Mouse (Mus musculus) G1E-ER4 (cell line): ENCODE measurements around the gene Gpr37l1. TPM values are rescaled to one million over a fixed set of nuclear protein-coding genes. Genes with fewer than 3 reads are reported as not detected.

Source experiments
- GATA1 ChIP-seq: IDR thresholded peaks from one replicate; pipeline ENCODE4 v1.8.0; 2012; ENCODE audit warnings: low read length, inconsistent platforms
- polyA plus RNA-seq: library from polyadenylated mRNA; stranded (reverse); fragments of >175 nt; gene quantifications from 2 replicates; pipeline ENCODE4 v1.2.3, GENCODE M21; 2012

The Gpr37l1 gene
- polyA plus RNA-seq, 1 experiment: not detected

DNA sequence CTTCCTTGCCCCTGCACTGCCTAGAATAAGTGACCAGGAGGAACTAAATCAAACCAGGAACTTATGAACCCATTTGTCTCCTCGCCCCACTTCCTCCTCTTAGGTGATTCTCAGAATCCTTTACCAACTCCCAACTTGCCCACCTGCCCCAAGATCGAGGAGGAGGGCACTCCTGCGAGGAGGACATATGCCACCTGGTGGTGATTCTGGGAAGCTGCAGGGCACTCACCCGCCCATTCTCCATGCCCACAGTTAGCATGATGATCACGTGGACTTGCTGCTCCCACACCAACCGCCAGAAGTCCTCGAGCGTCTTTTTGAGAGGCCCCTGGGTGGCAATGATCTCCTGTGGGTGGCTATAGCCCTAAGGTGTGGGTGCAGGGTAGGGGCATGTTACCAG, 54.8 kb downstream of the Gpr37l1 start:
- TF ChIP-seq GATA1: no peak

Other genes with a start within 250 kb of the Gpr37l1 start
- gene Ppp1r12b, start 211.7 kb downstream of the Gpr37l1 start, polyA plus RNA-seq: 2.3 and 2.7 TPM in 2 replicates
- 12.0 and 18.9 TPM in 2 replicates for gene Ube2t, start 205.1 kb downstream of the Gpr37l1 start, polyA plus RNA-seq
- 0.16 and 0.17 TPM in 2 replicates for gene Lgr6, start 62.4 kb downstream of the Gpr37l1 start, polyA plus RNA-seq
- 323 and 358 TPM in 2 replicates for gene Ptpn7, start 35.0 kb downstream of the Gpr37l1 start, polyA plus RNA-seq
- 71.9 and 78.5 TPM in 2 replicates for gene Arl8a, start 20.9 kb downstream of the Gpr37l1 start, polyA plus RNA-seq
- gene Elf3, start 90.9 kb upstream of the Gpr37l1 start, polyA plus RNA-seq: not detected in 2 replicates
- gene Rnpep, start 116.4 kb upstream of the Gpr37l1 start, polyA plus RNA-seq: not detected in 2 replicates
- gene Timm17a, start 146.1 kb upstream of the Gpr37l1 start, polyA plus RNA-seq: 6.6 and 7.1 TPM in 2 replicates
- gene Lmod1, start 157.1 kb upstream of the Gpr37l1 start, polyA plus RNA-seq: not detected in 2 replicates
- 0.05 TPM in 1 of 2 replicates, not detected in the other for gene Shisa4, start 207.6 kb upstream of the Gpr37l1 start, polyA plus RNA-seq